Mouse (Mus musculus): Measurements from ENCODE around the gene Etv2.

Etv2 gene

DNA sequence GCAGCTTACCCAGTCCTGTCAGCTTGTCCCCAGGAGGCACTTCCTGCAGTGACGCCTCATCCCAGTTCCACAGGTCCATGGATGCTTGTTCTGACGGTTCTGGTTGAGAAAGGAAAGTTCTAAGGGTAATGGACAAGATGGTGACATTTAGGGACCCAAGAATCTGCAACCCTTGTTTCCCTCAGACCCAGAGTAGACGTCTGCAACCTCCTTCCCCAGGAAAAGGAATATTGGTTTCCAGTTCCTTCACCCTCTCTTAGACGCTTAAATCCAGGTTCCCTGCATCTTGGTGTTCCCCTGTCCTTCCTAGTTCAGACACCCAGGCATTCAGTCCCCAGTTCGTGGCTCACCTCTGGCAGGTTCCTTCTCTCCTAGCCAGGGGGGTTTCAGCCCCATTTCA is at the start of gene Etv2:
Etv2 (minus strand) TSS at position 101 of the 400 bp plus-strand sequence.
- no peak for DNase-seq (ENCODE audit: low spot score)

DNA sequence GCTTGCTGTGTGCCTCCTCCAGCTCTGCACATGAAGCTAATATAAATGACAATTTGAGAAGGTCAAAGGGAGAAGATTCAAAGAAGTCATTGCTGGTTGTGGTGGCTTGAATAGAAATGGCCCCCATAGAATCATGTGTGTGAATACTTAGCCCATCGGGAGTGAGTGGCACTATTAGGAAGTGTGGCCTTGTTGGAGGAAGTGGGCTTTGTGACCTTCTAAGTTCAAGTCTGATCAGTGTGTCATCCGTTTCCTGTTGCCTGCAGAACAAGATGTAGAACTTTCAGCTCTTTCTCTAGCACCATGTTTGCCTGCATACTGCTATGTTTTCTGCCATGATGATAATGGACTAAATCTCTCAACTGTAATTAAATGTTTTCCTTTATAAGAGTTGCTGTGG is 47.8 kb upstream of the Etv2 start:
- DNase-seq (ENCODE audit: low spot score), result no peak

GRCm38 (mm10) chr7:30681897-30682296 is 46.2 kb upstream of the Etv2 start:
- DNase-seq (ENCODE audit: low spot score), result no peak

- no peak for DNase-seq (ENCODE audit: low spot score)
Observed at GRCm38 (mm10) chr7:30678263-30678975, 42.8 kb upstream of the Etv2 start.

- DNase-seq (ENCODE audit: low spot score), result no peak
Observed at GRCm38 (mm10) chr7:30671480-30671879, 35.8 kb upstream of the Etv2 start, which contains the start of gene Pmis2. Gene Pmis2, minus strand, starts transcription at chr7:30671605.

GRCm38 (mm10) chr7:30669229-30669628 is 33.6 kb upstream of the Etv2 start:
- no peak for DNase-seq (ENCODE audit: low spot score)

DNA sequence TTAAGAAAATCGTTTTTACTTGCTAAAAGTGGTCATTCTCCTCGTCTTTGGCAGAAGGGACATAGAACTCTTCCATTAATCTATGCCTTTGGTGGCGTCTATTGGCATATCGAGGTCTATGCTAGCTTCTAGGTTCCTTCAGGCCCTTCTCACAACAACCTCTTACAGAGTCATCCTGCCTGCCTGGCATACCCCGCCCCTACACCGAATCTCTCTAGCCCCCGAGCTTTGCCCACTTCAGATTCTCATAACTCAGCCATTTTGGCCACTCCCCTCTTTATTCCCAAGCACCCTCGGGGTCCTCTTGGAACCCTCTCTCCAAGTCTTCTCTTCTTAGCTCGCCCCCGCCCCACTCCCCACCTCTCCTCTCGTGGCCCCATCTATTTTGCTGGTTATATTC is 29.7 kb upstream of the Etv2 start:
- no peak for DNase-seq (ENCODE audit: low spot score)

GRCm38 (mm10) chr7:30664529-30665200 is 29.0 kb upstream of the Etv2 start, which contains the start of gene Haus5:
Gene Haus5, minus strand, starts transcription at chr7:30664994.
- DNase-seq (ENCODE audit: low spot score), result peak; percentile 91

- peak; percentile 99 for DNase-seq (ENCODE audit: low spot score)
Observed at GRCm38 (mm10) chr7:30649591-30650540, 14.2 kb upstream of the Etv2 start, which contains the start of gene Rbm42. Gene Rbm42, minus strand, starts transcription at chr7:30650317.

- no peak for DNase-seq (ENCODE audit: low spot score)
Observed at GRCm38 (mm10) chr7:30639083-30639482, 3.4 kb upstream of the Etv2 start.

- no peak for DNase-seq (ENCODE audit: low spot score)
Observed at GRCm38 (mm10) chr7:30636395-30636794, 743 bp upstream of the Etv2 start.

GRCm38 (mm10) chr7:30634621-30635020 is 1.0 kb downstream of the Etv2 start:
- DNase-seq (ENCODE audit: low spot score), result peak; percentile 51

GRCm38 (mm10) chr7:30633762-30634412 is 1.8 kb downstream of the Etv2 start:
- no peak for DNase-seq (ENCODE audit: low spot score)

DNA sequence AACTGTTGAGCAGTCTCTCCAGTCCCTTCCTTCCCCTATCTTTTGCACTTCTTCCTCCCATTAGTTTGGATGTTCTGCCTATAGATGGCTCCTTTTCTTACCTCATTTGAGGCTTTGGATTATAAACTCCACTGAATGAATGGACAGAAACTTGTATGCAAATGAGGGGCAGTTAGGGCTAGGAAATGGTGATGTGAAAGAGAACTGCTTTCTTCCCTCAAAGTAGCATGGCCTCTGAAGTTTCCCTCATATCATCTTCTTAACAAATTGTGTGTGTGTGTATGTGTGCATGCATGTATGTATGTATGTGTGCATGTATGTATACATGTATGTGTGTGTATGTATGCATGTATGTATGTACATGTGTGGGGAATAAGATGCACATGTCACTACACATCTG is 6.6 kb downstream of the Etv2 start:
- DNase-seq (ENCODE audit: low spot score), result no peak

DNA sequence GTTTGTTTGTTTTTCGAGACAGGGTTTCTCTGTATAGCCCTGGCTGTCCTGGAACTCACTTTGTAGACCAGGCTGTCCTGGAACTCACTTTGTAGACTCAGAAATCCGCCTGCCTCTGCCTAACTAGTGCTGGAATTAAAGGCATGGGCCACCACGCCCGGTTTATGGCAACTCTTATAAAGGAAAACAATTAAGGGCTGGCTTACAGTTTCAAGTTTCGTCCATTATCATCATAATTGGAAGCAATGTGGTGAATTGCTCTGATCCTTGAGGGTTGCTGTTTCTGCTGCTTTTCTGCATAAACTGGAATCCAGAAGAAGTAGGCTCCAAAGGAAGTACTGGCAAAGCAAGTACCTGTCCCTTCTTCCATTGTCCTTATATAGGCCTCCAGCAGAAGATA is 9.0 kb downstream of the Etv2 start:
- no peak for DNase-seq (ENCODE audit: low spot score)

GRCm38 (mm10) chr7:30625530-30626384 is 9.9 kb downstream of the Etv2 start, which contains the start of gene Cox6b1:
Gene Cox6b1, minus strand, starts transcription at chr7:30626151.
- DNase-seq (ENCODE audit: low spot score), result peak; percentile 84

DNA sequence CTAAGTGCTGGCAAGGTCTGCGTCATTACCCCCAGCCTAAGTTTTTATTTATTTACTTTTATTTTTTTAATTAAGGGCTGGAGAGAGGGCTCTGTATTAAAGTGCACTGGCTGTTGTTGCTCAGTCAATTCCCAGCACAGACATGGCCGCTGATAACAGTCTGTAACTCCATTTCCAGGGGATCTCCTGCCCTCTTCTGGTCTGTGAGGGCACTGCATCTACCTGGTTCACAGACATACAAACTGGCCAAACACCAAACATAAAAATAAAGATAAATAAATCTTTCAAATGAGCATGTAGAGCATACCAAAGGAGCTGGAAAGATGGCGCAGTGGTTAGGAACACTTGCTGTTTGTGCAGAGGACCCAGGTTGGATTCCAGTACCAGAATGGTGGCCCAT is 16.4 kb downstream of the Etv2 start:
- DNase-seq (ENCODE audit: low spot score), result peak; percentile 32

GRCm38 (mm10) chr7:30618658-30619057 is 17.0 kb downstream of the Etv2 start:
- no peak for DNase-seq (ENCODE audit: low spot score)

DNA sequence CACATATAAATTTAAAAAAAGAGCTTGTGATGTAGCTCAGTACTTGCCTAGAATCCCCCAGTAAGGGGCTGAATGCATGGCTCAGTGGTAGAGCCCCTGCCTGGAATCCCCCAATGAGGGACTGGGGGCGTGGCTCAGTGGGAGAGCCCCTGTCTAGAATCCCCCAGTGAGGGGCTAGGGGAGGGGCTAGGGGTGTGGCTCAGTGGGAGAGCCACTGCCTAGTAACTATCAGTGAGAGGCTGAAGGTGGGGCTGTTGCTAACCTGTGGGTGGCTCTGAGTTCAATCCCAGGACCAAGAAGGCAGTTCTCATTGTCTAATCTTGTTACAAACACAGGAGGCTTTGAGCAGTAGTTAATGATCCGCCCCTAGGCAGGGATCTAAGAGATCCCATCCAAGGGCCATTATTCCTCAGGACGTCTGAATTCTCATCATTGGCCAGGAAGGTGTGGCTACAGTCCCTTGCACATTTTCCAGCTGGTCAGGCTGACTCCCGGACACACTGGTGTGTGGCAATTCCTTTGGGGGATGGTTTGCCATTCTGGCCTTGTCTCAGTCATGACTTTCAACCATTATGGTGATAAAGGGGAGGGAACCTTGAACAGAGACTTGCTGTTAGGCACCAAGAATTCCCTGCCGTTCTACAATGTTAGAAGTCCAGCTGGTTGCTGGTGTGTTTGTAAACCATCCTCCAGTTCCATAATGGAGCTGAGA is 20.4 kb downstream of the Etv2 start:
- no peak for DNase-seq (ENCODE audit: low spot score)

DNA sequence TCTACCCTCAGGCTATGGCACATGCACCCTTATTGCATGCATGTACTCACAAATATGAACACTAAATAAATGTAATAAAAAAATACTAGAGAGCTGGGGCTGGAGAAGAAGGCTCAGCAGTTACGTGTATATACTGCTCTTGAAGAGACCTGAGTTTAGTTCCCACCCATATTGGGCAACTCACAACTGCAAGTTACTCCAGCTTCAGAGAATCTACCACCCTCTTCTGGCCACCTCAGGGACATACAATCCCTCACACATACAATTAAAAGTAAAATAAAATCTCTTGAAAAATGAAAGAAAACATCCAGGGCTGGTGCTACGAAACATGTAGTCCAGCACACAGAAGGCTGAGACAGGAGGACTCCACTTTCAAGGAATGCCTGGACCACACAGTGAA is 21.2 kb downstream of the Etv2 start:
- DNase-seq (ENCODE audit: low spot score), result peak; percentile 28
